Mouse (Mus musculus) central nervous system, embryonic 11.5 days (tissue): ENCODE measurements around the gene Ppp2r5c. TPM values are rescaled to one million over a fixed set of nuclear protein-coding genes. Genes with fewer than 3 reads are reported as not detected.

Experiments used
- polyA plus RNA-seq: library from polyadenylated mRNA; depleted of rRNA; stranded (reverse); fragments of >200 nt; gene quantifications from 2 replicates; pipeline ENCODE4 v1.2.3, GENCODE M21; 2012; rRNA removed

Ppp2r5c gene
- 89.6 and 90.9 TPM in 2 replicates for polyA plus RNA-seq

GRCm38 (mm10) chr12:110446290-110447170, at the start of gene Ppp2r5c:
Gene Ppp2r5c (plus strand): TSS chr12:110447120.

GRCm38 (mm10) chr12:110601241-110602218, 154.6 kb downstream of the Ppp2r5c start, which contains the start of gene Dync1h1:
Gene Dync1h1 (plus strand): TSS chr12:110601452.

Other genes starting within 250 kb of the Ppp2r5c start
- 1.5 TPM in 2 replicates for gene Dio3, start 168.1 kb upstream of the Ppp2r5c start, polyA plus RNA-seq
- 234 and 295 TPM in 2 replicates for gene Dync1h1, start 154.3 kb downstream of the Ppp2r5c start, polyA plus RNA-seq
- not detected in 2 replicates for gene 1700001K19Rik, start 235.5 kb downstream of the Ppp2r5c start, polyA plus RNA-seq